Mouse (Mus musculus): ENCODE measurements around the gene Gucd1. TPM values are rescaled to one million over a fixed set of nuclear protein-coding genes. Genes with fewer than 3 reads are reported as not detected.

Gucd1 gene
- polyA plus RNA-seq, 1 experiment from 2014 or later: 19.7 TPM

DNA sequence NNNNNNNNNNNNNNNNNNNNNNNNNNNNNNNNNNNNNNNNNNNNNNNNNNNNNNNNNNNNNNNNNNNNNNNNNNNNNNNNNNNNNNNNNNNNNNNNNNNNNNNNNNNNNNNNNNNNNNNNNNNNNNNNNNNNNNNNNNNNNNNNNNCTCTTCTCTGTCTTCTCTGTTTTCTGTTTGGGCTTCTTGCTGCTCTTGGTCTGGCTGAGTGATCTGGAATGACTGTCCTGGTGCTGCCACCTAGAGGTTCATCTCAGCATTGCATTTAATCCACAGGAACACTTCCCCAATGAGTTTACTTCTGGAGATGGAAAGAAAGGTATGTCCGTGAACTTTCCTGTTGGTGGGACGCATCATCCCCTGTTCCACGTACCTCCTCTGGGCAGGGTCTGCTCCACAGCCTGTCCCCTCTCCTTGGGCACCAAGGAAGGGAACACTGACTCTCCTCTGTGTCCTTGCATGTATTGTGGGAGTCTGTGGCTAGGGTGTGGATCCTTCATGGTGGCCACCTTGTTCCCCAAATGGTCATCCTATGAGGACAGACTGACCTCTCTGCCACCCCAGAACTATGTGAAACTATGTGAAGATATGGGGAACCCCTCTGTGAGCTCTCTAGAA lies 81.1 kb downstream of the Gucd1 start:
- POLR2A ChIA-PET: no interaction called here
- TF ChIP-seq CTCF (IDR thresholded peaks at IDR 0.05): peak; percentile 88
- in situ Hi-C loops (cut with MboI; ENCODE audit: low pct_unique_long_range_greater_than_20kb): loop anchor here (5.0 to 25.0 kb wide), 5 partner anchors 51 to 374 kb away; partner anchors contain the start of genes Adora2a and Bcr
- ATAC-seq: no peak
- DNase-seq (ENCODE audit: low read depth, low spot score): peak; percentile 37
- H3K27me3 ChIP-seq: no peaks in the 10 kb centered on the region
- CTCF ChIA-PET: interaction anchor here (0.8 to 1.9 kb wide), 5 partner anchors 51 to 253 kb away, joined by 3 to 4 read pairs (median 4); no protein-coding TSS in a partner anchor

DNA sequence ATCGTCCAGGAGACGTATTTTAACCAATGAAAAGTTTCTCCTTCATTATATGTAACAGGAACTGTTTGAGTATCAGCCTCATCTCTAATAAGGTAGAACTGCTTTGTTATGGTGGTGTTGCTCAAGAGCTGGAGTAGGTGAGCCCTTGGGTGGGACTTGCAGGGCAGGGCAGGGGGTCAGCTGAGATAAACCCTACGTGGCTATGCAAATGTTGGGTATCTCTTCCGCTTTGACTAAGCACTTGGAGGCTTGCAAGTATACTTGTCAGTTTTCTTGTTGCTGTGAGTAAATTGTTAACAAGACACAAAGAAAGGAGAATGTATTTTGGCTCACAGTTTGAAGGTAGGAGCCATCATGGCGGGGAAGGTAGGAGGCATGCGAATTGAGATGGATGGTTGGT lies 87.1 kb downstream of the Gucd1 start:
- ChIA-PET POLR2A (no interaction called here), CTCF (no interaction called here)
- no peak for ATAC-seq
- in situ Hi-C loops (cut with MboI; ENCODE audit: low pct_unique_long_range_greater_than_20kb): loop anchor here (25.0 kb wide), 1 partner anchor 368 kb away; the partner anchor contains the start of gene Bcr
- no peak for TF ChIP-seq CTCF (IDR thresholded peaks at IDR 0.05)
- no peaks in the 10 kb centered on the region for H3K27me3 ChIP-seq
- no peak for DNase-seq (ENCODE audit: low read depth, low spot score)

DNA sequence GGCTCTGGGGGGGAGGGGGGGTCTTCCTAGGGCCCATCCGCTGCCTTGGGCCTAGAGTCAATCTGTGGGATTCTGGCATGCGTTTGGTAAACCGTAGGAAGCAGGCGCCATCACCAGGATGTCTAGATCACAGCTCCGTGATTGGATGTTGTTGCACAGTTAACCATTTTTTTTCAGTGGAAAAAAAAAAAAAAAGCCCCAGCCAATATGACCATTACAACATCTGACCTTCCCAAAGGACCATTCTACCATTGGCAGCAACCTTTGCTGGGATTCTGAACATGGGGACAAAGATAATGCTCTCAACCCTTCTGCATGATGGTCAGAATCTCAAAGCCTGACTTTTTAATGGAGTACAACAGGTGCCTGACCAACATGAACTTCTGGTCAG lies 87.6 kb downstream of the Gucd1 start:
- in situ Hi-C loops (cut with MboI; ENCODE audit: low pct_unique_long_range_greater_than_20kb): loop anchor here (25.0 kb wide), 1 partner anchor 368 kb away; the partner anchor contains the start of gene Bcr
- ATAC-seq (no peak), DNase-seq (ENCODE audit: low read depth, low spot score) (no peak)
- POLR2A ChIA-PET: no interaction called here
- TF ChIP-seq CTCF (IDR thresholded peaks at IDR 0.05): no peak
- no peaks in the 10 kb centered on the region for H3K27me3 ChIP-seq
- CTCF ChIA-PET: no interaction called here

DNA sequence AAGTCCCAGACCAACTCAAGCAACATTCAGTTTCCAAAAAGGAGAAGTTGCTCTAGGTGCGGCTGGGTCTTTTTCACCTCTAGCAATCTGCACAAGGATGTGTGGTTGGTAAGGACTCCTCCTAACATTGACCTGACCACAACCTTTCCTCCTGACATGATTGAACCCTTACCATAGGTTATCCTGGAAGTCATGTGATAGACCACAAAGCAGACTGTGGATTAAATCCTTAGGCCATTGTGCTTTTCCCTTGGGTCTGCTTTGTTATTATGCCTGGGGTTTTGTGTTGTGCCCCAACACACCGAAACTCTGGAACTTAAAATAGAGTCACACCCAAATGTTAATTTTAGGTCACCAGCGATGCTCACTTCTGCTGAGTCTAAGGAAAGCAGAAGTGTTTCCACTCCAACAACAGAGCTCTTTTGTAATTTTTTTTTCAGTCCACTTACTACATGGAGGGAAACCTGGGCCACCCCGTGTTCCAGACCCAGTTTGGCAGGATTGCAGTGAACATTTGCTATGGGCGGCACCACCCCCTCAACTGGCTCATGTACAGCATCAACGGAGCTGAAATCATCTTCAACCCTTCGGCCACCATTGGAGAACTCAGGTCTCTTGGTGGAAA lies 88.1 kb downstream of the Gucd1 start:
- ChIA-PET POLR2A (no interaction called here), CTCF (interaction anchor here (0.8 kb wide), 1 partner anchor 11 kb away, joined by 3 read pairs; no protein-coding TSS in a partner anchor)
- no peak for TF ChIP-seq CTCF (IDR thresholded peaks at IDR 0.05)
- DNase-seq (ENCODE audit: low read depth, low spot score) (no peak), ATAC-seq (no peak)
- no peaks in the 10 kb centered on the region for H3K27me3 ChIP-seq
- in situ Hi-C loops (cut with MboI; ENCODE audit: low pct_unique_long_range_greater_than_20kb): loop anchor here (25.0 kb wide), 1 partner anchor 367 kb away; the partner anchor contains the start of gene Bcr

DNA sequence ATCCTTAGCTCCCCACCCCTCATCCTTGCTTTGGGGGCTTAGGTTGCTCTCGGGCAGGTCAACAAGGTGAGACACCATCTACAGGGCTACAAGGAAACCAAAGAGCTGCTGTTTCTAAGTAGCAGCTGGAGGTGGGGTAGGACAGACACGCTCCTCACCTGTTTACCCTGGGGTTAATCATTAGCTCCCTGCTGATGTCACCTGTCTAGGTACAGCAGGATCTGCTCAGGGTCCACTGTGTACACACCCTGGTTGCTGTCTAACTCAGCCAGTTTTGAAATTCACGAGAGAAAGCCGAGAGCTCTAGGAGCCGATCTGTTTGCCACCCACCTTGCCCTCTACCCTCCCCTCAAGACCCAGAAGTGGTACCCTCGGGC lies 88.8 kb downstream of the Gucd1 start:
- no peaks in the 10 kb centered on the region for H3K27me3 ChIP-seq
- CTCF ChIA-PET: interaction anchor here (0.8 to 1.1 kb wide), 2 partner anchors 12 to 106 kb away, joined by 3 to 4 read pairs; no protein-coding TSS in a partner anchor
- POLR2A ChIA-PET: no interaction called here
- no peak for ATAC-seq
- no peak for TF ChIP-seq CTCF (IDR thresholded peaks at IDR 0.05)
- DNase-seq (ENCODE audit: low read depth, low spot score): no peak
- in situ Hi-C loops (cut with MboI; ENCODE audit: low pct_unique_long_range_greater_than_20kb): loop anchor here (25.0 kb wide), 1 partner anchor 367 kb away; the partner anchor contains the start of gene Bcr

DNA sequence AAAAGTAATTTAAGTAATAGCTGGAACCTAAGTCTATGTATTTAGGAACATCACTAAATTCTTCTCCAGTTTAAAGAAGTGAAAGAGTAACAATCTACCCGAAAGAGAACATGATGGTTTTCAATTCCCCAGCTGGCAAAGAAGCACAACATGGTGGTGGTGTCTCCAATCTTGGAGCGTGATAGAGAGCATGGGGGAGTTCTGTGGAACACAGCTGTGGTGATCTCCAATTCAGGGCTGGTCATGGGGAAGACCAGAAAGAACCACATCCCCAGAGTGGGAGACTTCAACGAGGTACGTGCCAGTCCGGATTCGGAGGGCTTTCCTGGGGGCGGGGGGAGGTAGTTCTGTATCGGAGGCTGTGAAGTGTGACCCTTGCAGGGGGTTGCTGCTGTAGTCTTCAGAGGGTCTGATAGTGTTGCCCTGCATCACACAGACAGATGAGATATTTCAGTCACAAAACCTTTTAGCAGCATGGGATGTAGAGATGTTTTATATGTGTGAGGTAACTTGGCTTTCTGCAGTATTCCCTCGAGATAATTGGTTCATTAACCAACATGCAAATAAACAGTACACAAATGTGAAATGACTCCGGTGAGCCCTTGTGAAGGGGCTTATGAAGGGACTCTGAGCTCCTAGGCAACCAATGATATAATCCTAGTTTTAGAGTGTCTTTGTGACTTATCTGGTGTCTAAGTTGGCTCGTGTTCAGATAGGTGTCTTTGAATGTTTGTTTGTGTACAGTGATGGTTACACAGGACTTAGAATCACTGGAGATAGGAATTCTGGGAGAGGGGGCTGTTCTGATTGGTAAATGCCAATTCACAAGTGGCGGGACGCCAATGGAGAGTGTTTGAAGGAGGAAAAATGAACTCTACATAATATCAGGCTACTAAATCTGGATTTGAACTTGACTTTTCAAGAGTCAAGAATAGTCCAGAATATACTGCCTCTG lies 89.4 kb downstream of the Gucd1 start:
- ChIA-PET POLR2A (no interaction called here), CTCF (interaction anchor here (0.8 to 1.1 kb wide), 2 partner anchors 12 to 105 kb away, joined by 3 to 4 read pairs; no protein-coding TSS in a partner anchor)
- in situ Hi-C loops (cut with MboI; ENCODE audit: low pct_unique_long_range_greater_than_20kb): loop anchor here (25.0 kb wide), 1 partner anchor 366 kb away; the partner anchor contains the start of gene Bcr

DNA sequence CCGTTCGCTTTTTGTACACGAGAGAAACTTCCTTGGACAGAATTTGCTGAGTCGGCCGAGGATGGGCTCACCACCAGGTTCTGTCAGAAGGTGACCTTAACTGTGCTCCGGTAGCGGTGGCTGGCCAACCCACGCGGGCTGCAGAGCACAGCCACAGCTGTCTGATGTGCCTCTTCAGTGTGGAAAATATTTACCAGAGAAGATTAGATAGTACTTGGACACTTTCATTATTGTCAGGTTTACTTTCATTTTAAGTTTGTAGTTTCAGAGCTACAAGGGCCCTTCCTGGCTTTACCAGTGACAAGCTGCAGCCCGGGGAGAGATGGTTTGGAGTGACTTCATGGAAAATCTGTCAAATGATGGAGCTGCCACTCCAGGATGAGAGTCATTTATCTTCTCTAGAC lies 93.3 kb downstream of the Gucd1 start:
- ATAC-seq (no peak), DNase-seq (ENCODE audit: low read depth, low spot score) (no peak)
- TF ChIP-seq CTCF (IDR thresholded peaks at IDR 0.05): no peak
- POLR2A ChIA-PET: interaction anchor here (1.2 kb wide), 1 partner anchor 331 kb away, joined by 7 read pairs; no protein-coding TSS in a partner anchor
- in situ Hi-C loops (cut with MboI; ENCODE audit: low pct_unique_long_range_greater_than_20kb): no loop called here
- CTCF ChIA-PET: interaction anchor here (1.5 kb wide), 1 partner anchor 11 kb away, joined by 3 read pairs; no protein-coding TSS in a partner anchor
- no peaks in the 10 kb centered on the region for H3K27me3 ChIP-seq

More for the DNA sequence above, 89.4 kb downstream of the Gucd1 start:
- TF ChIP-seq CTCF (IDR thresholded peaks at IDR 0.05): no peak
- H3K27me3 ChIP-seq: no peaks in the 10 kb centered on the region
- DNase-seq (ENCODE audit: low read depth, low spot score) (no peak), ATAC-seq (no peak)

DNA sequence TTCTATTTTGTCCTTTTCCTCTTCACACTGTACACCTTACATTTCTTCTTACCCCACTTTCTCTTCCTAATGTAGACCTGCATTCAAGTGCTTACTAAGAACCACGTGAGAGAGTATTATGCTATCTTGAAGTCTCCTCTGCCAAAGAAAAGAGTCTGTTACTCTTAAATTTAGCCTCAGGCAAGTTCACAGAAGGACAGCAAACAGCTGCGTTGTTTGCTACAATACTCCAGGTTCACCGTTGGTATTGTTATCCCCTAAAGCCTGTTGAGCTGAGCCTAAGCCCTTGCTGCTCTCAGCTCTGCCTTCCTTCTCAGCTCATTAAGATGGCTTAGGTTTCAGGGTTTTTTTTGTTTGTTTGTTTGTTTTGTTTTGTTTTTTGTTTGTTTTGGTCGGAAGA lies 99.0 kb downstream of the Gucd1 start:
- CTCF ChIA-PET: no interaction called here
- no peaks in the 10 kb centered on the region for H3K27me3 ChIP-seq
- POLR2A ChIA-PET: interaction anchor here (0.6 kb wide), 1 partner anchor 212 kb away, joined by 4 read pairs; no protein-coding TSS in a partner anchor
- in situ Hi-C loops (cut with MboI; ENCODE audit: low pct_unique_long_range_greater_than_20kb): no loop called here
- no peak for TF ChIP-seq CTCF (IDR thresholded peaks at IDR 0.05)
- DNase-seq (ENCODE audit: low read depth, low spot score) (no peak), ATAC-seq (no peak)

DNA sequence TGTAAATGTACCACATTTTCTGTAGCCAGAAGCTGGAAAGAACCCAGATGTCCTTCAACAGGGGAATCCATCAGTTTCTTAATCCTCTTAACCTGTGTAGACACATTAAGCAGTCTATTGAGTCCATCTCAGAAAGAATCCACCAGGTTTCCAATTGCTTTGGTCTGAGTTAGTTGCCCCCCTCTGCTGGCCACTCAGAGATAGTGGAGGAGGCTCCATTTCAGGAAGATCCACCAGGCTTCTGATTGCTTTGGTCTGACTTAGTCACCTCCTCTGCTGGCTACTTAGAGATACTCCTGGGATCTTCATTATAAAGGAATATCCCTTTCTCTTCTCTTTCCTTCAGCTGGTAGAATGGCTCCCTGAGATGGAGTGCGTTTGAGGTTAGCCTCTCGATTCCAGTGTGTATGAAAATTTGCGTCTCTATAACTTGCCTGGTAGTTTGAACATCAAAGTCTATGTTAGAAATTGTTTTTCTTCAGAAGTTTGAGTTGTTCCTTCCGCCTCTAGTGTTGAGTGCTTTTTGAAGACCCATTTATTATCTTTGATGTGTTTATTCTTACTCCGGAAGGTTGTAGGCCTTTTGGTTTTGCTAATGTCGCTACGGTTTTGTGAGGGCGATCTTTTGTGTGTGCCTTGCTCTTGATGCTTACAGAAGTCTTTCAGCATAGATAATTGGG lies 100.3 kb downstream of the Gucd1 start:
- H3K27me3 ChIP-seq: no peaks in the 10 kb centered on the region
- ChIA-PET CTCF (no interaction called here), POLR2A (no interaction called here)
- no peak for ATAC-seq
- peak; percentile 42 for TF ChIP-seq CTCF (IDR thresholded peaks at IDR 0.05)
- in situ Hi-C loops (cut with MboI; ENCODE audit: low pct_unique_long_range_greater_than_20kb): no loop called here
- no peak for DNase-seq (ENCODE audit: low read depth, low spot score)

DNA sequence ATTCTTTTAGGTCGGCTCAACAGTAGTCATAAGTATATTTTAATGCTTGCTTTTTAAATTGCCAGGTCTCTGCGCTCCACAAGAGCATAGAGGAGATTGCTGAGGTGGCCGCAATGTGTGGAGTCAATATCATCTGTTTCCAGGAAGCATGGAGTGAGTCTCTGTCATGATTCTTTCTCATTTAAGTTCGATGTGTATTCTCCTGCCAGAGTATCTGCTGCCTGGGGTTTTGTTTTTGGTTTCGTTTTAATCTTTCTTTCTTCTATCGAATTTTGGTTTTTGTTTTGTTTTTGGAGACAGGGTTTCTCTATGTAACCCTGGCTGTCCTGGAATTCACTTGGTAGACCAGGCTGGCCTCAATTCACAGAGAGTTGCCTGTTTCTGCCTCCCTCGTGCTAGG lies 102.8 kb downstream of the Gucd1 start:
- ChIA-PET POLR2A (no interaction called here), CTCF (no interaction called here)
- in situ Hi-C loops (cut with MboI; ENCODE audit: low pct_unique_long_range_greater_than_20kb): no loop called here
- no peak for DNase-seq (ENCODE audit: low read depth, low spot score)
- no peak for TF ChIP-seq CTCF (IDR thresholded peaks at IDR 0.05)
- no peak for ATAC-seq
- H3K27me3 ChIP-seq: no peaks in the 10 kb centered on the region

Measured in Patski (cell line).